Mouse (Mus musculus): Measurements from ENCODE around the gene Znfx1.

DNA sequence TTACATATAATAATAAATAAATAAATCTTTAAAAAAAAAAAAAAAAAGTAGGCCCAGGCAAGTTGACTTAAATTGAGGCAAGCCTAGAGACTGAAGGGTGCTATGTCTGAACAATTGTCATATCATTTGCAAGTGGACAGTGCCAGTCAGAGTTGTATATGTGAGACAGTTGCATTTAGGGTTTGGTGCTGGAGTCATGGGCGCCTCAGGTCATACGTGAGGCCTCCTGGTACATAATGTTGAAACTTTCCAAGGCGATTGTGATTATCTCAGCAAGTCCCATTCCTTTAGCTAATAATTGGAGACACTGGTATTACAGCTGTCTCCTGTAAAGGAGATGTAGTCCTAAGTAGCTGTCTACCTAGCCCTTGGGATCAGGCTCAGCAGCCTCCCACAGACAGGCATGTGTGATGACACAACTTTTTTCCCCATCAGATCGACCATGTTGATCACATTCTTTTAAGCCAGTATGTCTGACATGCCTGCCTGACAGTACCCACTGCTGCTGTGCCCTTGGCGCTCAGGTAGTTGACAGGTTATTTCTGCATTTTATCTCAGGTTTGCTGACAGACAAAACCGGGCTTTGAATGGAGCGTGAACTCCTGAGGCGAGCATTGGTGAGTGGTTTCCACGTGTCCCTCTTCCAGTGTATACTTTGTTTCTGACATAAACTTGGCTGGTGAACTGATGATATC lies 1.9 kb upstream of the Znfx1 start:
- TF ChIP-seq EP300 (optimal IDR thresholded peaks at IDR 0.05) (no peak), CTCF (IDR thresholded peaks at IDR 0.05; ENCODE audit: low read depth) (no peak)

All from stomach, postnatal 0 days (tissue).